Mouse (Mus musculus) spleen, postnatal 4 days (tissue): ENCODE measurements around the gene Mylip.

Source experiments
- DNase-seq, 2 experiments: peaks; one replicate each; pipeline ENCODE4 v3.0.0; 2022; ENCODE audit warnings: low spot score in 2 of 2

Mylip gene

DNA sequence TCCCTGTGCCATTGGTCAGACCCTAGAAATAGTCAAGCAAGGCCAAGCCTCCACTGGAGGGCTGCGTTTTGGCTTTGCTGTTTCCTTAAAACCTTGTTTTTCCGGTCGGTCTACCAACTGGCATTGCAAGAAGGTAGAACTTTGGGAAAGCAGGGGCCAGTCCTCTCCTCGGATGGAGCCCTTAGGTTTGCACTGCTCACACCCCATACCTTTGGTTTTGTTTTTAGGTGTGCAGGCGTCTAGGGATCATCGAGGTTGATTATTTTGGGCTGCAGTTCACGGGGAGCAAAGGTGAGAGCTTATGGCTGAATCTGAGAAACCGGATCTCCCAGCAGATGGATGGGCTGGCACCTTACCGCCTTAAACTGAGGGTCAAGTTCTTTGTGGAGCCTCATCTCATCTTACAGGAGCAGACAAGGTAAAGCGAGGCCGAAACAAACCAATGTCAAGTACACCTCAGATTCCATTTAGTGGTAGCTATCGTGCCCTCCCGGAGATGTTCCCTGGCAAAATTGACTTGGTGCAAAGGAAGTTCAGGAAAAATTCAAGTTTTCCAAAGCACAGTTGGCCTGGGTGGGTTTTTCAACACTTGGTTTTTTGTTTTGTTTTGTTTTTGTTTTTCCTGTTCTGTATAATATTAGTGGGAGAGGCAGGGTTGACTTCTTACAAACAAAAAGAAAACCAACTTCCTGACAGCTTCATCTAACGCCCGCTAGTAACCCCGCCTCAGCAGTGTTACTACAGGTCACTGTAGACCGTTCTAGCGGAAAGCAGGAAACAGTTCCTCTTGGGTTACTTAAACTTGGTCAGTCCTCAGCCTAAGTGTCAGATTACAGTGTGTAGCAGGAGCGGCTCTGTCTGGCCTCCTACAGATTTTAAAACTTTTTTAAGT lies 1.7 kb downstream of the Mylip start:
- DNase-seq, result peak; percentile 55 to 77

- peak; percentile 43 to 70 for DNase-seq
These were observed 2.4 kb downstream of the Mylip start for GRCm38 (mm10) chr13:45391854-45392454.

DNA sequence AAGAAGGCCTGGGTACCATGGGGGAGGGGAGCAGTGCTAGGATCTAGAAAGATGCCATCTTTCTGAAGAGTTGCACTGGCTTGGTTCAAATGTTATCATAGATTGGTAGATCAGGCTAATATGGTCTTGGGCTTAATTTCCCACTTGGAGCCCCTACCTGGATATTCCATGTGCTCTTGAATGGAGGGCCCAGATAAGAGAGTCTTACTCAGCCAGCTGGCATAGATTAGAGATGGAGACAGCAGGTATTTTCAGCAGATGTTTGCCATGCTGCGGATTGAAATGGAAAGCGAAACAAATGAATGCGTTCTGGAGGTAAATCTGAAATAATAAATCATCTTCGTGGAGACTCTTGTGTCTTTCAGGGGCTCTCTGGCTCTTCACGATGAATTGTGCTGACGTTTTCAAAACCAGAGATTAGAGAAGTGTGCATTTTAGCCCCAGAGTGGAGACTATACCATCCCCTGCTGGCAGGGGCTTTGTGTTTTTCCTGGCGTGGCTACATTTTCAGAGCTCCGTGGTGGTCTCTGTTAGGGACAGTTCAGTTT lies 4.8 kb downstream of the Mylip start:
- DNase-seq, result no peak

DNA sequence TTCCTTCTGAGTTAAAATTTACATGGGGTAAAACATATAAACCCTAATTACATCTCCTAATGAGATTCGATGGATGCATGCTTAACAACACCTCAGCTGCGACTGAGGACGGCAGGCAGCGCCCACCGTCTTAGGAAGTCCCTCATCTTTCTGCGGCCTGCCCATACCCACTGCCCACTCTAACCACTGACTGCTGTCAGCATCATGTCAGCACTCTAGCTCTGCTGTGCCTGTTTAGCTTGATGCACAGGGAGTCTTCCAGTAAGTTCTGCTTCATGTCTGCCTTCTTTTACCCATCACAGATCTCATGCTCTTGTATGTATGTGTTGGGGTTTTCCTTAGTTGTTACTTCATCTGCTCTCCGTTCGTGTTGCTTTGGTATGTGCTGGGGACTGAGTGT lies 7.2 kb downstream of the Mylip start:
- DNase-seq, result no peak

DNA sequence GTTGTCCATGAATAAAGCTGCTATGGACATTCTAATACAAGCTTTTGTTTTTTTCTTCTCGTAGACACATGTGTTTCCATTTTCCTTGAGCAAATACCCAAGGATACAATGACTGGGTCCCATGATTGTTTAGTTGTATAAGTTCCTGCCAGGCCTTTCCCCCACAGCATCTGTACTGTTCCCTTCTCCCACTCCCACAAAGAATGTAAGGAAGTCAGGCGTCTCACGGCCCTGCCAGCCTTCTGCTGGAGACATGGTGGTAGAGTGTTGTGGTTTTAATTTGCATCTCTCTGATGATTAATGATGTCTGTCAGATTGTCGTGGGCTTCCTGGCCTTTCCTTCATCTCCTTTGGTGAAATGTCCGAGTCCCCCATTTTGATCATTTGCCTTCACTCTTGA lies 7.7 kb downstream of the Mylip start:
- DNase-seq, result no peak

GRCm38 (mm10) chr13:45397896-45398805 lies 8.6 kb downstream of the Mylip start:
- DNase-seq, result no peak

DNA sequence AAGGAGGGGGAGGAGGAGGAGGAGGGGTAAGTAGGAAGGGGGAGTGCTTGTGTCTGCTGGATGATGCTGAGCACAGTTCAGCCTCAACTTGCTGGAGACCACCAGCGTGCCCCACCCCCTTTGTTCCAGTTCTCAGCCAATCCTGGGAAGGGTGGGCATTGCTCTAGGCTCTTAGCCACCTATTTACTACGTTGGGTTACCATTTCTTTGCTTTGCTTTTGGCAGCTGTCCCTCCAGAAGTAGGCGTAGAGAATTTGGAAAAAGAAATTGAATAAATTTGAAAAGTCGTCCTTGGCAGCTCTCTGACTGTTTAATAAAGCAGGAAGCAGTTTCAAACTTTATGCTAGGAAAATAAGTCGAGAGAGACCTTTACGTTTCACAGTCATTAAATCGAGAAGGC lies 11.2 kb downstream of the Mylip start:
- DNase-seq, result no peak

DNA sequence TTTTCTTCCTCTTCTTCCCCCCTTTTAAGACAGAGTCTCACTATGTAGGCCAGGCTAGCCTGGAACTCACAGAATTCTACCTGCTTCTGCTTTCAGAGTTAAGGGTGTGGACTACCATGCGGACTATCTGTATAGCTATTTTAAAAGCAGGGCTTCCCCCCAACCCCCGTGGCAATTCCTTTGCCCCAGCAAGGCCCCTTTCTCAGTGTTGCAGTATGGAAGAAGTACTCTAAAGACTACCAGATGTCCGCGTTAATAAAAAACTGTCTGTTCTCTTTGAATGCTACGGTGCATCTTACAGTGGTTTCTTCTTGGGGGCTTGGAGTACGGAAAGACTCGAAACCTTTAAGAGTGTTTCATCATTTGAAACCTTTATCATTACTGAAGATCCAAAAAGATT lies 12.3 kb downstream of the Mylip start:
- no peak for DNase-seq

DNA sequence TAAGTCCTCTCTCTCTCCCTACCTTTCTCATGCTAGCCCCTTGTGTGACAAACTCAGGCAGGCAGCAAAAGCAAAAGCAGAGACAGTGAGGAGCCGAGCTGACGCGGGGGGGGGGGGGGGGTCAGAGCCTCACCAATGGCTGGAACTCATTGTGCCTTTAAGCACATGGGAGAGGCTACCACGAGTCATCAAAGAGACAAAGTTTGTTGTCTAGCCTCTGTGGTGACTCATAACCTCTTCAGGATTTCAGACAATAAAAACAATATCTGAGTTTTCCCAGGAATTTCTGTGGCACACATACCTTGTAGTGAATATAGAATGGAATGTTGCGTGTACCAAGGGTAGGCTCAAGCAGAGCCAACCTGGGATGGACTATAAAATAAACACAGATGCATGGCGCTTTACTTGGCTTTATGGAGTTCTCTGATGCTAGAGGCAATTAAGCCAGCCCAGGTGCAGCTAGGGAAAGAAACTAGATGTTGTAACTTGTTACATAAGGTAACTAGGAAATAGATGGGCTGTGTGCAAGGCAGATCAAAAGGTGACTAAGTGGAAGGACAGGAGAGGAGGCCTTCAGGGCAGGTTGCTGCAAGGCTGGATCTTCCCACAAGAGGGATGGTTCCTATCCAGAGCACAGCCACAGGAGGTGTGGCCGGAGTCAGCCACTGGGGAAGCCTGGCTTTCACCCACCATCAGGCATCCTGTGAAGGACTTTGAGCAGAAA lies 12.9 kb downstream of the Mylip start:
- peak in 1 of 2 experiments; percentile 32 for DNase-seq

DNA sequence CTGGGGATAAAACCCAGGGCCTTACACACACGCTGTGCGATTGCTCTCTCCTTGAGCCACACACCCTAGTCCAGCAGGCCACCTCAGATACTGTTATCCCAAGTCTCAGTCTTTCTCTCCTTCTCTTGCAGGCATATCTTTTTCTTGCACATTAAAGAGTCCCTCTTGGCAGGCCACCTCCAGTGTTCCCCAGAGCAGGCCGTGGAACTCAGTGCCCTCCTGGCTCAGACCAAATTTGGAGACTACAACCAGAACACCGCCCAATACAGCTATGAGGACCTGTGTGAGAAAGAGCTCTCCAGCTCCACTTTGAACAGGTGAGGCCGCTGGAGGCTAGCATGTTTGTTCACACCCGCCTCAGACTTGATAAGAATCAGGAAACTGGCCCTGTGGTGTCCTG lies 14.7 kb downstream of the Mylip start:
- peak; percentile 72 to 80 for DNase-seq

DNA sequence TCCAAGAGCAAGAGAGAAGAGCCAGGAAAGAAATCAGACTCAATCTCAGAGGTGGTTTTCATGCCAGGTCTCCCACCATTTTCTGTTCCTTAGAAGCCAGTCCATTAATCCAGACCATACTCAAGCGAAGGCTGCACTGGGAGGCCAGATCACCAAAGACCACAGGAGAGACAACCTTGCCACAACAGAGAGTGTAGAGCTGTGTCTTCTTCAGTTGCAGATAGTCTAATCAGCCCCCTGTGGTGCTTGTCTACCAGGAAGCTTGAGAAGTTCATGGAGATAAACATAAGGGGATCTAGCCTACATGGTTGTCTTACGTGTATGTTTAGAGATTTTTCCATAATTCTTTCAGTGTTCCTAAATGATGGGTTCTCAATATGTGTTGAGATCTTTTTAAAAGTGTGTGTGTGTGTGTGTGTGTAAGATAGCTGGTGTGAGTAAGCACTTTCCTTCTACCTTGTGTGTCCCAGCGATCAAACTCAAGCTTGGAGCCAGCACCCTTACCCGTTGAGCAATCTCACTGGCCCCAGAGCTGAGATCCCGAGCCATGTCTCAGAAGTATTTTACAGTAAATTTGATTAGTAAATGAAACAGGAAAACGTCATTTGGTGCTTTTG lies 15.8 kb downstream of the Mylip start:
- DNase-seq, result no peak

DNA sequence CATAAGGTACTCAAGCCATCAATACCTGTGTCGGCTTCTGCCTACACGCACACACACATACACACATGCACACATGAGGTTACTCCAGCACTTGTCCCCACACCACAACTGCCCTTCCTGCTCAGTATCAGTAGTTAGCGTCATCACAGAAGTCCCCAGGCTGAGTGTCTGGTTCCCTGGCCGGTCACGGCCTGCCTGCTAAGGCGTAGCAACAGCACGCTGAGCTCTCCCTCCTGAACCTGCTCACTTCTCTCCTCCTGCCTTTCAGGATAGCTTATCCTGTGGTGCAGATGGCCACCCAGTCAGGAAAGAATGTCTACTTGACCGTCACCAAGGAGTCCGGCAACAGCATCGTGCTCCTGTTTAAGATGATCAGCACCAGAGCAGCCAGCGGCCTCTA lies 16.7 kb downstream of the Mylip start:
- no peak for DNase-seq

GRCm38 (mm10) chr13:45406703-45407102 lies 17.2 kb downstream of the Mylip start:
- no peak for DNase-seq

DNA sequence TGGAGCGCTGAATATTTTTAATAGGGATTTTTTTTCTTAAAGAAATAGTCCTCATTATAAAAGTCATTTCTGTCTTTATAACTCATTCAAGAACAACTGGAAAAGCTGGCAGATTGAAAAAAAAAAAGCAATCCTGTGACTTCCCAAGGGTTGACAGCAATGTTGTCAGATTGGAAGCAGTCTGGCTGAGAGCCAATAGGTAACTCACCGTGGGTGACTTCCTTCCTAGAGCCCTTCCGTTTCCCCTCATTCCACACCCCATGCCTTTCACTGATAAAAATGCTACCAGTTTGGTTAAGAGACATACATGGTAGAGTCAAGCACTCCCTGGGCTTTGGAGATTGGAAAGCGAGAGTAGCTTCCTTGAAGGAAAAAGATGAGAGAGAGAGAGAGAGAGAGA lies 21.4 kb downstream of the Mylip start:
- DNase-seq, result no peak

DNA sequence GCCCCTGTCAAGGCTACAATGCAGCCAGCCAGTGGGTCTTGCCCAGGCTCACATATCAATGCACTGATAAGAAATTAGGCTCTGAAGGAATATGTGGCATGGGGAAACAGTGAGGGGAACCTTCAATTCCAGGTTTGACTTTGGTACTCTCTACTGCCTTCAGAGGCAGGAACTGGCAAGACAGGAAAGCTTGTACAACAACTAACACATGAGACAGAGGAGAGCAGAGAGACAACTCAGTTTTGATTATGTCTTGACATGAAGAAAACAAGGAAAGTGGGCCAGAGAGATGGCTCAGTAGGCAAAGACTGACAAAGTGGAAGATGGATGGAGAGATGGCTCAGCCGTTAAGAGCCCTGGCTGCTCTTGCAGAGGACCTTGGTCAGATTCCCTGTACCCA lies 23.5 kb downstream of the Mylip start:
- no peak for DNase-seq

DNA sequence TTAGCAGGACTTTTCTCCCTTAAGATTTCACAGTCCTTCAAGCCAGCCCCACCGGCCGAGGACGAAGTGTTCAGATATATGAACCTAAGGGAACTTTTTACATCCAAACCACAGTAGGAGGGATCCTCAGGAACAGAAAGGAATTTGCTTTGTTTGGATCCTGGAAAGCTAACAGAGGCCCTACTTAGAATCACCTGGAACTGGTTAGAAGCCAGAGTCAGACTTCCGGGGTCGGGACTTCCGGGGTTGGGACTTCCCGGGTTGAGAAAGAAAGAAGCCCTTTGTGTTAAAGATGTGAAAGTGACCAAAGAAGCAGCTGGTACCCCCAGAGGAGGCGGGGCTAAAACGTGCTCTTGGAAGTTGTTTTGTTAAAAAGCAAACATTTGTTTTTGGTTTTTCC lies 24.5 kb downstream of the Mylip start:
- no peak for DNase-seq

DNA sequence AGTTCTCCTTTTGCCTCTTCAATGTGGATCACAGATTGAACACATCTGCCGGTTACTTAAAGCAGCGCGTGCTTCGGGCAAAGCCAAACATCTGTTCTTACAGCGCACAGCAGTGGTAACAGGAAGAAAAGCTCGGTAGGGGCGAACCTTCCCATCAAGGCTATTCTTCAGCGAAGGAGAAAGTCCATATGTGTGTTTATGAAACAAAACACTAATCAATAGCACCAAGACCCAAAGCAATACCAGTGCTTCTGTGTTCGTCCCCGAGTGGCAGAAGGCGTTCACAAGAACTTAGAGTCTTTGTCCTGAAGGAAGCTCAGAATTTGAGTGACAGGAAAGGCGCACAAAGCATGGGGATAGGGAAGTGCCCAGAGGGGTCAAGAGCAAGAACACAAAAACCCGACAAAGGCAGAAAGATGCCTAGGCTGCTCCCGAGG lies 27.1 kb downstream of the Mylip start:
- DNase-seq, result peak in 1 of 2 experiments; percentile 10

GRCm38 (mm10) chr13:45418986-45419385 lies 29.4 kb downstream of the Mylip start:
- DNase-seq, result peak in 1 of 2 experiments; percentile 4

- DNase-seq, result no peak
These were observed 32.7 kb downstream of the Mylip start for GRCm38 (mm10) chr13:45422251-45422650.

DNA sequence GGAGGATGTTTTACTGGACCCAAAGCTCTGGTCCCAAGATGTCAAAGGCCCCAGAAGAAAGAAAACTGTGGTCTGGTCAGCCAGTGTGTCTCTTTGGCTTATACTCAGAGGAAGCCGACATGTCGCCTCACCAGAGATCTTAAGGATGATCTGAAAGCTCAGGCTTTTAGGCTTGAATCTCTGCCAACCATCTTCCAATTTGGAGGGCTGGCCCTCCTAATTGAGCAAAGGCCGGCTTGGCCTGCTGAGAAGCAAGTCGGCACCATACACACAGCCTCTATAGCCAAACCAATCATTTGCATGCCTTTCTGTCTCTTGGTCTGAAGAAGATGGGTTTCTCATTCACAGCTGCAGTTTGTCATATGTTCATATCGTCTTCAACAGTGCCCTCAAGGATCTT lies 33.2 kb downstream of the Mylip start:
- no peak for DNase-seq

GRCm38 (mm10) chr13:45423905-45424304 lies 34.4 kb downstream of the Mylip start:
- no peak for DNase-seq
